Mouse (Mus musculus): ENCODE data around the gene Cnppd1. TPM values are rescaled to one million over a fixed set of nuclear protein-coding genes. Genes with fewer than 3 reads are reported as not detected.

The Cnppd1 gene
- 37.0 and 38.3 TPM in 2 replicates for total RNA-seq (2017)

DNA sequence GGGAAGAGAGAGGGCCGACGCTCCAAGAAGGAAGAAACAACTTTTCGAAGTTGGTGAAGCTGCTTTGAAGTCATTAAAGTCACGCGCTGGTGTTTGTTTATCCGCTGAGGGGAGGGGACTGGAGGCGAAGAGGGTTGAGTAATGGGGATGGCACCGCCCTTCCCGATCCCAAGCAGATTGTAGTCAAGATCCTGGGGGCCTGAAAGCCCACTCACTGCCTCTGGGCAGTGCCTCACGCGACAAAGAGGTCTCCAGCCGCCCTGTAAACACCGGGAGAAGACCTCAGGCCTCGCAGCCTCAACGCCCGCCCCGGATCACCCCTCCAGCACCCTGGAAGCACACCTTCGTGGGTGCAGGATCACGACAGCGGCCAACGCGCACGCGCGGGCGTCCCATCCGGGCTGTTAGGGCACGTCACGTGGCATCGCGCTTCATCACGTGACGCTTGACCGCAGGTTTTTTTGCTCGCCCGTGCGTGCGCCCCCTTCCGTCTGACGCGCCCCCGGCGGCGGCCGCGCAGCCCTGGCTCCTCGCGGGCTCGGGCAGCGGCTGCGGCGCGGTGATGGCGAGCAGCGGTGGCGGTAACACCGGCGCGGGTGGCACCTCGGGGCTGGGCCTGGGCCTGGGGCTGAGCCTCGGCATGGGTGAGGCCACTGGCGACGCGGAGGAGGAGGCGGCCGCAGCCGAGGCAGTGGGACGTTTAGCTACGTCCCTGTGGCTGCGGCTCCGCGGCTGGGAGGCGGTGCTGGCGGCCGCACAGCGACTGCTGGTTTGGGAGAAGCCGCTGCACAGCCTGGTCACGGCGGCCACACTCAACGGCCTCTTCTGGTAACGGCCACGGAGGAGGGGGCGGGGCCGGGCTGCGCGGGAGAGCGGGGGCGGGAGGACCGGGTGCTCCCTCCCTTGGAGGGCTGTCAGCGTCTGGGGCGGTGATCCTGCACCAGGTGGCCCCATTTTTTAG is at the start of gene Cnppd1, which contains the start of gene Retreg2:
TSS of gene Cnppd1 (minus strand) at position 411 of the 961 bp plus-strand sequence.
TSS of gene Retreg2 (plus strand) at position 478 of the 961 bp plus-strand sequence.
- ATAC-seq (replicated peaks; ENCODE audit: low read depth, poor library complexity, severe bottlenecking): peak; percentile 62

DNA sequence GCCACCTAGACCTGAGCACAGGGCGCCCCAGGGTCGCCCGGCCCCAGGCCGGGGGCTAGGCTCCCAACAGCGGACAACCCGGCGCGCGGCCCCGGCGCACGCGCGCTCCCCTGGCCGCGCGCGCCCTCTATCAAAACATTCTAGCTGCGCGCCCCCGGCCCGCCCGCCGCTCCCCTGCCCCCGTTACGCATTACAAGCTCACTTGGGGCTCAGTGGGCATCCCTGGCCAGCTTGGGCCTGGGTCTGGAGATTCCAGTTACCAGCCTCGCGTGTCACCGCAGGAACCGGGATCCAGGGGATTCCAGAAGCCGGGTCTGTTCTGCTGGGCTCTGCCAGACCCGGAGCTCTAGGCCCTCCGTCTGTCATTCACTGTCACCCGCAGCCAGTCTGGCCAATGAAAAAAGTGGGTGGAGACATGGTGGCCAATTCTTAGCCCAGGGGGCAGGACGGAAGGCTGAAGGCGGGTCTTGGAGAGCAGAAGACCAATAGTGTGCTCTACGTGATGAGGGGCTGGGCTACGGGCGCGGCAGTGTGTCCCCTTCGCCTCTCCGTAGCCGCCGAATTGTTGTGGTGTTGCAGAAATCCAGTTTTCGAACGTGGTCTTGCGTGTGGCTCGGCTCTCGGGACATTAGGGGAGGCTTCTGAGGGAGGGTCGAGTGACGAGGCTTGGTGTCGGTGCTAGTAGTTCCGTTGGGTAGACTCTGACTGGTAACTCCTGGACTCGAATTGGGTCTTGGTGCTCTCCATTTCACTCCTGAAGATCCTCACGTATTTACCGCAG is 49.3 kb upstream of the Cnppd1 start, which contains the start of the genes Ankzf1 and Atg9a:
TSS of gene Ankzf1 (plus strand) at position 530 of the 781 bp plus-strand sequence.
TSS of gene Atg9a (minus strand) at position 575 of the 781 bp plus-strand sequence.
- peak; percentile 91 for ATAC-seq (replicated peaks; ENCODE audit: low read depth, poor library complexity, severe bottlenecking)

- no peak for ATAC-seq (replicated peaks; ENCODE audit: low read depth, poor library complexity, severe bottlenecking)
Observed at GRCm38 (mm10) chr1:75191258-75191621, 48.7 kb upstream of the Cnppd1 start.

DNA sequence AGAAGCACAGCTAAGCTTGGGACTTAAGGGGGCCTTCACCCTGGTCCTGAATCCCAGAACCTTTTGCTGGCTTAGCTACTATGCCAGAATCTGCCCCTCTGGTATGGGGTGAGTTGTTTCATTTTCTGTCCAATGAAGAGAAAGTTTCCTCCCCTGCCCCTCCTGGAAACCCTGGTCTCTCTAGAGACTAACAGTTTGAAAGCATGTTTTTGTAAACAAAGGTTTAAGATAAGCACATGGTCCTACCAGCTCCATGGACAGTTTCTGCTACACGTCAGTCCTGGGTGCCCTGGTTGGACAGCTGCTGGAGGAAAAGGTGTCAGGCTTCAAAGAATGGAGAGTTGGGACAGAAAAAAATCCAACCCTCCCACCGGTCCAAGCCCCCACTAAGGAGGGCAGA is 48.1 kb upstream of the Cnppd1 start:
- no peak for ATAC-seq (replicated peaks; ENCODE audit: low read depth, poor library complexity, severe bottlenecking)

GRCm38 (mm10) chr1:75187914-75188483 is 45.5 kb upstream of the Cnppd1 start:
- ATAC-seq (replicated peaks; ENCODE audit: low read depth, poor library complexity, severe bottlenecking): peak; percentile 64

- no peak for ATAC-seq (replicated peaks; ENCODE audit: low read depth, poor library complexity, severe bottlenecking)
Observed at GRCm38 (mm10) chr1:75187126-75187525, 44.6 kb upstream of the Cnppd1 start.

- no peak for ATAC-seq (replicated peaks; ENCODE audit: low read depth, poor library complexity, severe bottlenecking)
Observed at GRCm38 (mm10) chr1:75185495-75185894, 43.0 kb upstream of the Cnppd1 start.

DNA sequence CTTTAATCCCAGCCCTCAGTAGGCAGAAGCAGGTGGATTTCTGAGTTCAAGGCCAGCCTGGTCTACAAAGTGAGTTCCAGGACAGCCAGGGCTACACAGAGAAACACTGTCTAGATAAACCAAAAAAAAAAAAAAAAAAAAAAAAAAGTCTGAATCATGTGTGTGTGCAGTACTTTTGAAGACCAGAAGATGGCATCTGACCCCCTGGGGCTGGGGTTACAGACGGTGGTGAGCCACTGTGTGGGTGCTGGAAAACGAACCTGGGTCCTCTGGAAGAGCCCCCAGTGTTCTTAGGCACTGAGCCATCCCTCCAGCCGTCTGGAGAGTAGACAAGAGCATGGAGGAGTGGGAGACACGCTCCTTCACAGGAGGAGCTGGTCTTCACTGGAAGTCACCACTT is 39.6 kb upstream of the Cnppd1 start:
- no peak for ATAC-seq (replicated peaks; ENCODE audit: low read depth, poor library complexity, severe bottlenecking)

GRCm38 (mm10) chr1:75181377-75181870 is 38.9 kb upstream of the Cnppd1 start:
- no peak for ATAC-seq (replicated peaks; ENCODE audit: low read depth, poor library complexity, severe bottlenecking)

- no peak for ATAC-seq (replicated peaks; ENCODE audit: low read depth, poor library complexity, severe bottlenecking)
Observed at GRCm38 (mm10) chr1:75180741-75181140, 38.2 kb upstream of the Cnppd1 start.

GRCm38 (mm10) chr1:75180105-75180590 is 37.6 kb upstream of the Cnppd1 start, which contains the start of gene Abcb6:
Gene Abcb6 (minus strand): TSS chr1:75180392.
- ATAC-seq (replicated peaks; ENCODE audit: low read depth, poor library complexity, severe bottlenecking): peak; percentile 89

DNA sequence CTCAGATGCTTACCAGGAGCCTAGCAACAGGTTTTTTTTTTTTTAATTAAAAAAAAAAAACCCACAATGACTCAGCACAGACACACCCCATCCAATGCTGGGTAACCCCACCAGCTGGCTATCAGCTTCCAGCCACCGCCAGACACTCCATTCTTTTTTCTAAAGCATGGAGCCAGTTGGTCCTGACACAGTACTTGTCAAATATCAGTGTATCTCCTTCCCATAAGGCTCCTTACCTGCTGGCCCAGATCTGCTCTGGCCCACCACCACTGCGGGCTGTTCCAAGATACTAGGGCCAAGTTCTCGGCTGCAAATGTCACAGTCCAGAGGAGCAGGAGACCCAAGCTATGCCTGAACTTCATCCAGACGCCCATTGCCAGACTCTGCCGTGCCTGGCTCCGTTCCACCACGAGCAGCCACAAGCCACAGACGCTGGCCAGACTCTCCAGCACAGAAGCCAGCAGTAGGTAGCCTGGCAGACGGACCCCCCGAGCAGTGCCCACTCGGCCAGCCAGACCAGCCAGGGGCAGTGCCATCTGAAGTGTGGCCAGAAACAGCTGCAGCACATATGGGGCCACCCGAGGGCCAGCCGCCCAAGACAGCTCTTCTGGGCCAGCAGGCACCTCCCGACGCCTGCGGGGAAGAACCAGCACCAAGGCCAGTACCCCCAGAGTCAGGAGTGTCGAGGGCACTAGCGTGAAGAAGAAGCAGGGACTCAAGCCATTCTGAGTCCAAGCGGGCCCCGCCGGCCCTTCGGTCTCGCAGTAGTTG is 37.0 kb upstream of the Cnppd1 start:
- ATAC-seq (replicated peaks; ENCODE audit: low read depth, poor library complexity, severe bottlenecking): peak; percentile 59

GRCm38 (mm10) chr1:75168472-75169464 is 26.3 kb upstream of the Cnppd1 start, which contains the start of gene Zfand2b:
Gene Zfand2b (plus strand): TSS chr1:75168646.
- ATAC-seq (replicated peaks; ENCODE audit: low read depth, poor library complexity, severe bottlenecking): peak; percentile 94

GRCm38 (mm10) chr1:75168093-75168471 is 25.6 kb upstream of the Cnppd1 start:
- no peak for ATAC-seq (replicated peaks; ENCODE audit: low read depth, poor library complexity, severe bottlenecking)

GRCm38 (mm10) chr1:75160256-75160617 is 17.7 kb upstream of the Cnppd1 start:
- ATAC-seq (replicated peaks; ENCODE audit: low read depth, poor library complexity, severe bottlenecking): no peak

DNA sequence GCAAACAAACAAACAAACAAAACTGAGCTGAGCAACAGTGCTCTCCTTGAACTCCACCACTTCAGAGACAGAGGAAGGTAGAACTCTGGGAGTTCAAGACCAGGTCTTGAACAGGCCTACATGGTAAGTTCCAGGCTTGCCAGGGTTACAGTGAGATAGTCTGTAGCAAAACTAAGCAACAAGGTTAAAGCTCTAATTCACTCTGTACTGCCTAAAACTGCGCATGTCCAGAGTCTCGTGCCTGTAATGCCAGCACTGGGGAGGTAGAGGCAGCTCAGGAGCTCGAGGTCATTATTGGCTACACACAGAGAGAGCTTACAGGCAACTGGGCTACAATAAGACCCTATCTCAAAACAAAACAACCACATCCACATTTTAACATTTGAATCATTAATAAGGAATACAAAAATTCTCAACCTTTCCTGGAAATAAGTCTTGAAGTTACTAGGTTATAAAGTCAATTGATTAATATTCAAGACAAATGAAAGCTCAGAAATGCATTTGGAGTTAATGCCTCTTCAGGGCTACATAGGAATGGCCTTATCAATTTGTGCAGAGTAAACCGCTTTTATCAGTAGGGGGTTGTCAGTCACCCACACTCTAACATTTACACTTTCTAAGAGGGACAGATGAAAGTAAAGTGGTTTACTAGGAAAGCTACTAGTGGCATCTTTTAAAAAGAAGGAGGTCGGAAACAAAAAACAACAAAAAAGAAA is 17.2 kb upstream of the Cnppd1 start:
- ATAC-seq (replicated peaks; ENCODE audit: low read depth, poor library complexity, severe bottlenecking): no peak

- ATAC-seq (replicated peaks; ENCODE audit: low read depth, poor library complexity, severe bottlenecking): no peak
Observed at GRCm38 (mm10) chr1:75158990-75159389, 16.5 kb upstream of the Cnppd1 start.
